Mouse (Mus musculus) lung, embryonic 14.5 days (tissue): Measurements from ENCODE around the gene Lrrc8d. TPM values are rescaled to one million over a fixed set of nuclear protein-coding genes. Genes with fewer than 3 reads are reported as not detected.

Experiments
- ATAC-seq: fragments of 200-750 bp; cut with Nextera tagmentation; 2 replicates; pipeline ENCODE4 v1.8.0; 2017; ENCODE audit warnings: mild to moderate bottlenecking, moderate TSS enrichment, moderate library complexity; ENCODE audit not compliant: insufficient read depth
- DNase-seq: peaks from one replicate; pipeline ENCODE4 v3.0.0-alpha.2; 2015
- H3K27ac ChIP-seq: fragments of 300-500 bp; sonication (generic); 2 replicates; pipeline ENCODE4 v1.5.1; 2014; ENCODE audit warnings: low read depth, mild to moderate bottlenecking, moderate library complexity
- H3K27me3 ChIP-seq: fragments of 300-500 bp; sonication (generic); 2 replicates; pipeline ENCODE4 v1.6.1; 2014; ENCODE audit warnings: low read length, control low read depth; ENCODE audit not compliant: insufficient read depth
- H3K36me3 ChIP-seq: fragments of 300-500 bp; sonication (generic); 2 replicates; pipeline ENCODE4 v1.6.1; 2014; ENCODE audit warnings: control low read depth; ENCODE audit not compliant: insufficient read depth
- H3K4me1 ChIP-seq: fragments of 300-500 bp; sonication (generic); 2 replicates; pipeline ENCODE4 v1.6.1; 2014; ENCODE audit warnings: antibody characterized with exemption, control low read depth; ENCODE audit not compliant: insufficient read depth
- H3K4me2 ChIP-seq: fragments of 300-500 bp; sonication (generic); 2 replicates; pipeline ENCODE4 v1.6.1; 2014; ENCODE audit warnings: mild to moderate bottlenecking
- H3K4me3 ChIP-seq: fragments of 300-500 bp; sonication (generic); 2 replicates; pipeline ENCODE4 v1.5.1; 2014; ENCODE audit warnings: low read depth, low read length
- H3K9ac ChIP-seq: fragments of 300-500 bp; sonication (generic); 2 replicates; pipeline ENCODE4 v1.6.1; 2014
- H3K9me3 ChIP-seq: fragments of 300-500 bp; sonication (generic); 2 replicates; pipeline ENCODE4 v1.6.1; 2016; ENCODE audit warnings: low read depth, low read length, control low read depth
- CTCF ChIP-seq: IDR thresholded peaks from 2 replicates; pipeline ENCODE4 v1.5.1; 2016; ENCODE audit warnings: antibody characterized with exemption, low read depth
- WGBS: fragments of 180-500 bp; shearing (Covaris S2); extraction: QIAGEN DNeasy Blood & Tissue Kit; methylation state at CpG from one replicate; pipeline ENCODE4 v1.1.7; 2014; 5-methylcytosine and 5-hydroxymethylcytosine counted together
- polyA plus RNA-seq: library from polyadenylated mRNA; unstranded; fragments of >200 nt; fragmentation: Nextera tagmentation; extraction: Ambion mirVana; gene quantifications from 2 replicates; pipeline ENCODE4 v1.2.1, GENCODE M21; 2014

Gene Lrrc8d
- polyA plus RNA-seq, 1 experiment from 2014 or later: 25.0 TPM

- ATAC-seq: no peak
- DNase-seq: no peak
- Histone ChIP-seq H3K9me3 (no peaks in the 10 kb centered on the region), H3K9ac (no peak overlapping the region), H3K27me3 (no peaks in the 10 kb centered on the region), H3K4me1 (0 out of 2 replicates have a peak, but pooled peaks cover 6% of the 10 kb centered on the region), H3K27ac (no peak overlapping the region), H3K4me2 (no peak overlapping the region), H3K36me3 (0 out of 2 replicates have a peak, but pooled peaks cover 3% of the 10 kb centered on the region), H3K4me3 (no peak overlapping the region)
- no peak for TF ChIP-seq CTCF
- WGBS: 93% methylated on average over 11 of the region's 11 CpGs
Observed at GRCm38 (mm10) chr5:105874476-105874875, 174.7 kb downstream of the Lrrc8d start.

- H3K36me3 ChIP-seq: peaks cover 15% of the 10 kb centered on the region
- H3K9ac ChIP-seq: peak within 1 kb of the TSS; percentile 100
- peak within 1 kb of the TSS; percentile 97 for H3K4me3 ChIP-seq
- under 1% methylated on average over 82 of the region's 83 CpGs for WGBS
- ATAC-seq (peak; percentile 95), DNase-seq (peak; percentile 92)
- no peaks in the 10 kb centered on the region for H3K27me3 ChIP-seq
- H3K4me1 ChIP-seq: peaks cover 6% of the 10 kb centered on the region; the same call in 1 of the 2 replicates
- peak within 1 kb of the TSS; percentile 82 for H3K4me2 ChIP-seq
- peak within 1 kb of the TSS; percentile 88 for H3K27ac ChIP-seq
- no peak for TF ChIP-seq CTCF
- no peaks in the 10 kb centered on the region for H3K9me3 ChIP-seq
Observed at GRCm38 (mm10) chr5:105876068-105876924, 176.5 kb downstream of the Lrrc8d start, which contains the start of gene Zfp326. Gene Zfp326, plus strand, starts transcription at chr5:105876565.

- Histone ChIP-seq H3K36me3 (peaks cover 21% of the 10 kb centered on the region), H3K9me3 (no peaks in the 10 kb centered on the region), H3K4me1 (peaks cover 6% of the 10 kb centered on the region; the same call in 1 of the 2 replicates), H3K27me3 (no peaks in the 10 kb centered on the region), H3K27ac (peak overlapping the region; percentile 88), H3K4me3 (peak overlapping the region; percentile 97), H3K4me2 (peak overlapping the region; percentile 82), H3K9ac (peak overlapping the region; percentile 100)
- WGBS: under 1% methylated on average over 46 of the region's 46 CpGs
- DNase-seq: peak; percentile 50
- no peak for ATAC-seq
- no peak for TF ChIP-seq CTCF
Observed at GRCm38 (mm10) chr5:105876925-105877774, 177.4 kb downstream of the Lrrc8d start.

Other genes with a start within 250 kb of the Lrrc8d start
- 23.4 and 24.7 TPM in 2 replicates for gene Lrrc8c, start 180.6 kb upstream of the Lrrc8d start, polyA plus RNA-seq
- 43.4 and 45.8 TPM in 2 replicates for gene Zfp326, start 176.6 kb downstream of the Lrrc8d start, polyA plus RNA-seq